Mouse (Mus musculus) urinary bladder, postnatal 25 days (tissue): ENCODE measurements around the gene Rnf144a.
"Not testable (repeated sequence)": the region's sequence is repeated elsewhere in the genome, so short reads cannot be mapped to it uniquely, and the experiment has no call there.

Experiments used
- DNase-seq: peaks from one replicate; pipeline ENCODE4 v3.0.0; 2022; ENCODE audit warnings: low spot score

The Rnf144a gene

DNA sequence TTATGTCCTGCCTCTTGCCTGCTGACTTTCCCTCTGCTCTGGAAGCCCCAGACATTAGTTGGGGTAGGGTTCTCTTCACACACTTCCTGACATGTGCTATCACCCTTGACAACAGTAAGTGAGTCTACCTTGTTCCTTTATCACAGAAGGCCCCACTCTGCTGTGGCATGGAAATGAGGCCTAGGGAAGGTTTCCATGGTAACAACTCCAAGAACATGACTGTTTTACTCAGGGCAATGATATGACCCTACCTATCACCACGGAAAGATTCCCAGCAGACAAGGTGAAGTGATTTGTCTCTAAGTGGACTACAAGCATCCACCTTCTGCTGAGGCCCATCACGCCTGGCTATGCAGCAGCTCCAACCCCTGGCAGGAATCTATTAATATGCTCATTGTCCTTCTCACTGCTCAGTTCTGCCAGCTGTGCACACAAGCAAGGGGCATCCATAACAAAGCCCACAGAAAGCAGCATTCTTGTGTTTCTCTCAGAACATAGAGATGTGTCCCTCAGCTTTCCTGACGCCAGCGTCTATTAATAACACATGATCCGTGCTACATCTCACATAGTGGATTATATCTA, 91.2 kb downstream of the Rnf144a start:
- DNase-seq: no peak

DNA sequence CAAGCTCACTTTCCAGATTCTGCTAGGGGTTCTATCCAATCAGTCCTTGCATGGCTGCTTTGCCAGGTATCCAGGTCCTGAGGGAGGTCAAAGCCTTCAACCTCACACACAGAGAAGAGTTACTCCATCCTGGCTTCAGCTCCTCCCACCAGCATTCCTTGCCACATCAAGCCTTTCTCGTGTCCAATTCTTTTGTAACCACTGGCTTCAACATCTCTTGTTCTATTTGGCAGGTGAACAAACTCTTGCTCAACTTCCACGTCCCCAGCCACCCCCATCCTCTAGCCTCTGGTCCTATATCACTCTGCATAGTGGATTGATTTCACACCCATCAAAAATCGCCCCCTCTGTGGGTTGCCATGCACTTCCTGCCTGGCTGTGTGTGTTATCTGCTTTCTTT, 98.8 kb downstream of the Rnf144a start:
- peak; percentile 7 for DNase-seq

DNA sequence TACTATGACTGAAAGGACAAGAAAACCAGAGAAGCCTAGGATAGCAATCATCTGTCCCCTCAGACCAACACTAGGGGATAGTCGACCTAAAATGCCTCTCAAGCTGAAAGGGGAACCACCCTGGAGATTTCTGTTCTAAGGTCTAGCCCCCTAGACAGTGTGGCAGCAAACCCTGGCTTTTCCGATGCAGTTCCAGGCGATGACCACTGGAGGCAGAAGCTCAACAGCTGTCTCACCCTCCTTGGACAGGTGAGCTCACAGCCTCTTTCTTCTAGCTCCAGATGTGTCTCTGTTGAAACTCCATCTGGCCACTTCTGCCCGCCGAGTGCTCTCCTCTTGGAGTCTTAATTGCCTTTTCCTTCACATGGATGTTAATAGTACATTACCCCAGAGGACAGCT, 100.1 kb downstream of the Rnf144a start:
- peak; percentile 13 for DNase-seq

DNA sequence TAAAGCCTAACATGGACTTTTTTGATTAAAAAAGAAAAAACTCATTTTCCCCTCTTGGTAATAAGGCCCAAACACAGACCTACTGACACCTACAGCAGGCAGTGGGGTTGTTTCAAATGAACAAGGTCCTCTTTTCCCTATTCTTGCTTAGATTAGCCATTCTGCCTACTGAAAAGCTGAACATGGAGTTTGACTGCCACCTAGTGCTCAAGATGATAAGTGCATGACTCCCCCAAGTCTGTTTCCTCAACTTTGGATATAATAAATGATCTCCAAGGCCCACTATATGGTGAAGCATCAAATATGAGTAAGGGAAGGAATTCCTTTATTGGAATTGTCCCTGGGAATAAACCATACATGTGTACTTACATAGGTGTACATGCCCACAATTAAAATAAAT, 103.5 kb downstream of the Rnf144a start:
- DNase-seq: peak; percentile 24

DNA sequence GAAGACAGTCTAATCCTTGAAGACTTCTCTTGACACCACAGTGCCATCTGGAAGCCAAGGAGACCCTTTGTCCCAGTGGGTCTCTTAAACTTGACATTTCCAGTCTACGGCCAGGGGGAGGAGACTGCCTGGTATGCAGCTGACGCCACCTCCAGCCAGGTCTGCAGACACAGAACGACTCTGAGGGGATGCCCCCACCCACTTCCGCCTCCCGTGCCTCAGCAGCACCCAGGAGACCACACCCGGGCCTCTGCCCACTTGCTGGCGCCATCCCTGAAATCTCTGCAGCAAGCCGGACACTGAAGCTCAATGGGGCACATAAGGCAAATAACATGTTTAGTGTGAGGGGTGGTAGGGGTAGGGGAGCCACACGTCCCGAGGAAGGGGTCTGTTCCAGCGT, 104.8 kb downstream of the Rnf144a start:
- DNase-seq: no peak

DNA sequence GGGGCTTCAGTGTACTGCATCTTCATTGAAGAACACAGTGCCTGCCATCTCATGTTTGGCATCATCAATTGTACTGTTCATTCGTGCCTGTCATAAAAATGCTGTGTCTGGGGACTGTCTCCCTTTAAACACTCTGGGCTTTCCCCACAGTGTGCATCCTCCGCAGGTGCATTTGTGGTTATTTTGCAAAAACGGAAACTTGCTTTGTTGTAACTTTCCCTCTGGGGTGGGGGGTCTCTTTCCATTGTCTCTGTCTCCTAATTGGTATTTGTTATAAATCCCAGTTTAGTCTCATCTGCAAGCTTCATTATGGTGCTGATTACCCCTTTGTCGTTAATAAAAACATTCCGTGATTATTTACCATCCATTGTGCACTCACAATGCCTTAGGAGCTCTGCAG, 112.2 kb downstream of the Rnf144a start:
- no peak for DNase-seq

DNA sequence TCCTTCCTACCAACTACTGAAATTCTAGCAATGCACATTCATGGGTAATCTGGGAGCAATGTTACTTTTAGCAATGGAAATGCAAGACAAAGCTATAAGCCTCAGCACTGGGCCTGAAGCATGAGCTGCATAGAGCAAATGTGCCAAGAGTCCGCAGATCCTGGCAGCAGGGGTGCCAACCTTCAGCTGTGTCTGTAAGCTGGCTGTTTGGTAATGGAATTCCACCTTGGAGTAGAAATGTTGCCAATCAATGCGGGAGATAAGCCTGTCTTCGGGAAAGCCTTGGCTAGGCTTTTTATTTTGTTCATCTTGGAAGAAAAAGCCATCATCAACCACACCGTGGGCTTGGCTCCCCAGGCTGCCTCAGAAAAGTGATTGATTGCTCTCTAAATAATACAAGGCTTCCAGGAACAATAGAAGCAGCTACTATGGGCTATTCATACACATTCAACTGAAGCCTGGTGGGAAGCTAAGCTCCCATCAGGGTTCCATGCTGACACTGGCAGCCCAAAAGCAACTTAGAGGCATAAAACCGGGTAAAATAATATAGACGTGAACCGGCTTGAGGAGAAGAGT, 115.5 kb downstream of the Rnf144a start:
- no peak for DNase-seq

DNA sequence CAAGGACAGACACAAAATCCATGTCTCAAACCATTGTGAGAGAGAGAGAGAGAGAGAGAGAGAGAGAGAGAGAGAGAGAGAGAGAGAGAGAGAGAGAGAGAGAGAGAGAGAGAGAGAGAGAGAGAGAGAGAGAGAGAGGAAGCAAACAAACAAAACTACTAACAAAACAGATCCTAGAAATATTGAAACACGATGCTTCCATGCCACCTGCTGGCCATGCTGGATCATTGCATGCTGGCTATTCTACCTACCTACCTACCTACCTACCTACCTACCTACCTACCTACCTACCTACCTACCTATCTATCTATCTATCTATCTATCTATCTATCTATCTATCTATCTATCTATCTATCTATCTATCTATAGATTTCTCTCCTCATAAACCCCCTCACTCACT, 119.1 kb downstream of the Rnf144a start:
- DNase-seq: not testable (repeated sequence)

DNA sequence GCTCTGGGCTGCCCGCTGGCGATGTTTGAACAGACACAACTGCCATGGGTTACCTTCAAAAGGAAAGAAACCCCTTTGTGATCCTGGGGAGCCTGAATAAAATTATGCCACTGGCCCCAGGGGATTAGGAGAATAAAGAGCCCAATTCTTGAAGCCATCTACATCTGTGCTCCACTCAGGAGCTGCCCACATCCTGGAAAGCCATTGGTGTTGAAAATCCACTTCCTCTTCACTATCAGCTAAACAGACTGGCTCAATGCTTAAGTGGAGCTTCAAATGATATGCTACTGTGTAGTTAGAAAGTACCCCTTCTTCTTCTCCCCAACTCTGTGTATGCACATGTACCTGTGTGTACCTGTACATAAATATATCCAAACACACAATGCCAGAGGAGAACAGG, 125.9 kb downstream of the Rnf144a start:
- DNase-seq: no peak

DNA sequence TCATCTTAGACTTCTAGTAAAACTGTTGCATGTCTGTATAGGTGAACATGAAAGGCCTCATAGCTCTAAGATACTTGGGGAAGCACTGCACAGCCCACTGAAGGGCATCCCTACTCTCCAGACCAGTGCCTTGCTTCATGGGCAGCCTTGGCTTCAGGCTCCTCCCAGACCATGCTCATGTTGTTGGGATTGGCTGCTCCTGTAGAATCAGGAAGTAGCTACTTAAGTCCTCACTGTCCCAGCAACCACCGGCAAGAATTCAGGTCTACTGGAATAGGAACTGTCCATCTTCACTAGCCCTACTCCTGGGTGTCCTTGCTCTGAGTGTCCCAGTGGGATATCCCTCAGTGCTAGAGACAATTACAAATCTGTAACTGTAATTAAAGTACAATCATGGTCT, 126.7 kb downstream of the Rnf144a start:
- DNase-seq: no peak

DNA sequence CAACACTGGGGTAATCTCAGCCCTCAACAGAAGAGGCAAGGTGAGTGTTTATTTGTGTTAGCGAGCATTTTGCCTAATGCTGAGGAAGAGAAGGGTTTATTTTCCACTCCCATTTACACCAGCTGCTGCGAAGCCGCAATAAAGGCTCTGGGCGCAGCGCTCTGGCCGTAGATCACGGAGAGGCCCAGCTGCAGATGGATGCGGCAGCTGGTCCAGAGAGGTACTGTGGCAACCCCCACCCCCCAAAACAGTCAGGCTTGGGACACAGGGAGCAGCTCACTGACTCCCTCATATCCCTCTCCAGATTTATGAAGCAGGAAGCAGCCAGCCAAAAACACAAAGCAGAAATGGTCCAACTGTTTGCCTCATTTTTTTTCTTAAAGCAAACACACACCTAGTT, 129.1 kb downstream of the Rnf144a start:
- DNase-seq: no peak

DNA sequence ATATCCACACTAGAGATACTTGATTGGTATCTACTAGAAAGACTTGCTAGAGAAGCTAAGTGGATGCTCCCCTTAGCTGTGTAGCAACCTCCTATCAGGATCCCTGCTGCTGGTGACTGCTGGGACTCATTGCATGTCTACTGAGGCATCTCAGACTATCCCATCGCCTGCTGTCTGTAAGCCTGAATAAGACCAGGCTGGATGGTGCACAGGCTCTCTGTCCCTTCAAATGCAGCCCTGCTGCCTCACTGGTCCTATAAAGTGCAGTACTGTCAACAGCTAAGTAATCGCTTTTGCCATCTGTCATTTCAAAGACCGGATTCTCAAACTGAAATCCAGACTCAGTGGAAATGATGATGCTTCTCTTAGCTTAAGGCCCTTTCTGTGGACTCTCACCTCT, 129.6 kb downstream of the Rnf144a start:
- DNase-seq: no peak

DNA sequence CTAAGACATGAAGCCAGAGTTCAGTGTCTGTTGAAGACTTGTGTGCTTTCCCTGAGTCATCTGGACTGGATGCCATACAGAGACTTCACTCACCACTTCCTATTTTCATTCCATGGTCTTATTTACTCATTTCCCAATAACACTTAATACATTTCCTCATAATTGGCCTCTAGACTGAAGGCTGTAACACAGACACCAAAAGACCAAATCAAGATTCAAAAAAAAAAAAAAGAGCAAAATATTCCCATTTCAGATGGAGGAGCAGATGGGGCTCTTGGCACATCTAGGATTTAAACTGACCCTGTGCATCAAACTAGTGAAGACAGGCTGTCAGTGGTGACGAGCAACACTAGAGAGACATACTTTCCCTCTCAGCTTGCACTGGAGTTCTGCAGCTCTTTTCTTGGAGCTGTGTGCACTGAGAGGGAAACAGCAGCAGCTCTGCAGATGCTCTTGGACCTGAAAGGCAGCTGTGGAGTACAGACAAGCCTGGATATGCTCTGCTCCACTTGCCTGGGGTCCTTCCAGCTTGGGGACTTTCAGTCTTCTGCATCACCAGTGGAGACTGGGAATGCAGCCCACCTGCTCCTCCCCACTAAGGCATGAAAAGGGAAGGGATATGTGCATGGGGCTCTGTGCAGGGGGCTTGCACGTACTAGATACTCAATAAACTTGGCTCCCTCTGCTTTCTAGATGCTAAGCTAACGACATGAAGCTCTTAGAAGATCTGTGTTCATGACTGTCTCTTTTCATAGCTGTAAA, 134.2 kb downstream of the Rnf144a start:
- no peak for DNase-seq

DNA sequence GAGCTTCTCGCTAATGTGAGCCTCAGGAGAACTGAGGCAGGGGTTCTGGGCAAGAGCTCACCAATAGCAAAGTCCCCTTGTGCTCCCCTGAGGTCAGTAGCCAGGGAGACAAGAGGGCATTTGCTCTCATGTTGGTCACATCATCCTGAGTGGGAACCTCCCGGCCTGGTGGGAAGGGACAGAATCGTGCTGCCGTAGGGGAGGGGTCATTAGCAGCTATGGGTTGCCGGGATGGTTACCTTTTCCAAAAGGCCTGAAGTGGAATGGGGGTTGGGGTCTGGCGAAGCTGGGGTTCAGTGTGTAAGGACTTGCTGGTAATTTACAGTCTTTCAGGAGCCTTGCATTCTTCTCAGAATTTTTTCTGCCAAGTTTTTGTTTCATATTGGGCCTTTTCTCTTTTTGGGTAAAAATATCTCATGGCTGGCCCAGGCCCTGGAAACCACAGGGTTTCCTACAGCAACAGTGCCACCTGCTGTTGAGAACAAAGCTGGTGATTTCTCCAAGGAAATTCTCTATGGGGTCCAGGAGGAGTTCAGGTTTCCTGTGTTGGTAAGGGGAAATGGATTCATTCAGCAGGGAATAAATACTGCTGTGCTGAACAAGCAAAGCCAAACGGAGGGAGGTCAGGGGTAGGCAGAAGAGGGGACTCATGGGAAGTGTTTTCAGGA, 137.9 kb downstream of the Rnf144a start:
- DNase-seq: peak; percentile 18

DNA sequence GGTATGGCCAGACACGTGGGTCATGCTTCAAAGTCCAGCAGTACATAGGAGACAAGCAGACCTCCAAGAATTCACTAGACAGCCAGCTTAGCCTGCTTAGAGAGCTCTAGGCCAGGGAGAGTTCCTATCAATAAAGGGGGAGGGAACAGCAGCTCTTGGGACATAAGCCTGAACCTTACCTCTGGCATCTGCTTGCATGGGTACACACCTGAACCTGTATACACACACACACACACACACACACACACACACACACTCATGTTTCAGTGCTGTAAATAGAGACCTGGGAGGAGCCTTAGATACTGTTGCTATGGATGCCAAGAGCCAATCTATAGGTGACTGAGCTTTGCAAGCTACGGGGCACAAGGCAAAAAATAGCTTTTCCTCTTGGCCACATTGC, 138.5 kb downstream of the Rnf144a start:
- DNase-seq: no peak
